8 mouse cellular contexts compared by ENCODE assay signal in the genomic region with DNA sequence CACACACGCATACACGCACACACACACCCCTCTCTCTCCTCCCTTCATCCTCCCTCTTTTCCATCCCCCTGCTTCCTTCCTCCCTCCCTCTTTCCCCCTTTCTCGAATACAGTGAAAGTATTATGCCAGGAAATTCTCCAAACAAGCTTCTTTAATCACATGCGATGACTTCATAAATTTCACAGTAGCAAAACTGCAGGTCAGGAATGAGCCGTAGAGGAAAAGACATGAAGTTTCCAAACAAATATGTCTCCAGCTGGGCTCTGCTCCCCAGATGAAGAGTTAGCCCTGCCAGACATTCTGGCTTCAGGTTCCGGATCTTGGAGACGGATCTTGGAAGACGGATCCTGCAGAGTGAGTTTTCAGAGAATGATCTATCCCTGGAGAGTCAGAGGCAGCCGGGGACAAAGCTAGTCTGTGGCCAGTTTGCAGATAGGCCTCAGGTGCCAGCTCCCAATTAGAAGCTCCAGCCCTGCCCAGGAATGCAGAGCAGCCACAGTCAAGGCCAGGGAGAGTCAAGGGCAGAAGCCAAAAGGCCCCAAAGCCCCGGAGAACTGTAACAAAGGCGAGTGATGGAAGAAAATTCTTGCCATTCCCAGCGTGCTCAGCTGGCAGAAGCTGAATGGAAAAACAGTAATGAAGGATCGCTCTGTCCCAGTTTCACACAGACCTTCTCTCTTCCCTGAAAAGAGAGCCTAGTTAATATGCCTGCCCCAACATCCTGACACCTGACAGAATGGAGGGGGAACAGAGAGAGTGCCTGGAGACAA.
DNase-seq lines count a peak whose midpoint lies in the region; ATAC-seq and TF ChIP-seq lines count a peak whose summit lies in the region.

No protein-coding gene starts in this region.

- ATAC-seq in forebrain, embryonic 13.5 days: peak; percentile 54
- ATAC-seq in heart, embryonic 16.5 days (replicated peaks; ENCODE audit: extremely low read depth, insufficient read depth, low FRiP score): peak; percentile 64
- peak; percentile 67 for ATAC-seq in lung, postnatal 0 days
- ATAC-seq in stomach, embryonic 14.5 days (ENCODE audit: insufficient number of reproducible peaks, insufficient read depth, low FRiP score, low read depth): peak; percentile 53; the same call in 1 of the 2 replicates

- TF ChIP-seq EP300 in lung, postnatal 0 days (IDR thresholded peaks at IDR 0.05): no peak

- H3K4me2 ChIP-seq in forebrain, embryonic 13.5 days: no peak overlapping the region
- peak overlapping the region; percentile 30; the same call in 1 of the 2 replicates for H3K4me2 ChIP-seq in heart, embryonic 16.5 days (ENCODE audit: low read depth, low read length)
- no peak overlapping the region for H3K4me2 ChIP-seq in lung, postnatal 0 days (replicated peaks; ENCODE audit: low read depth, low read length)
- no peak overlapping the region for H3K4me2 ChIP-seq in stomach, embryonic 14.5 days (replicated peaks; ENCODE audit: low read depth, low read length)

- peak overlapping the region; percentile 81 for H3K27ac ChIP-seq in forebrain, embryonic 13.5 days
- peak overlapping the region; percentile 88 for H3K27ac ChIP-seq in heart, embryonic 16.5 days (ENCODE audit: low read length)
- H3K27ac ChIP-seq in lung, postnatal 0 days (ENCODE audit: low read length): peak overlapping the region; percentile 65; the same call in 1 of the 2 replicates
- H3K27ac ChIP-seq in stomach, embryonic 14.5 days (ENCODE audit: low read length): peak overlapping the region; percentile 77; the same call in 1 of the 2 replicates

- no peak for TF ChIP-seq CTCF in lung, postnatal 0 days (IDR thresholded peaks at IDR 0.05)

- peaks cover 10% of the 10 kb centered on the region; the same call in 1 of the 2 replicates for H3K36me3 ChIP-seq in forebrain, embryonic 13.5 days (ENCODE audit: poor library complexity, severe bottlenecking)
- no peaks in the 10 kb centered on the region for H3K36me3 ChIP-seq in heart, embryonic 16.5 days (ENCODE audit: control insufficient read depth, insufficient read depth)
- no peaks in the 10 kb centered on the region for H3K36me3 ChIP-seq in lung, postnatal 0 days (ENCODE audit: insufficient read depth, low read length)
- H3K36me3 ChIP-seq in stomach, embryonic 14.5 days (ENCODE audit: control insufficient read depth, insufficient read depth, low read length): no peaks in the 10 kb centered on the region

- DNase-seq in 3134 (ENCODE audit: extremely low read depth, insufficient read length, low spot score): peak; percentile 67
- peak; percentile 60 to 66 for DNase-seq in adrenal gland, postnatal 36 days
- DNase-seq in kidney, postnatal 25 days: peak; percentile 62 to 79
- peak; percentile 79 for DNase-seq in lung, postnatal 0 days (ENCODE audit: low spot score)
- no peak for DNase-seq in thymus, postnatal 14 days

- WGBS in forebrain, embryonic 13.5 days: 46% methylated on average over 13 of the region's 13 CpGs
- 37% methylated on average over 13 of the region's 13 CpGs for WGBS in heart, embryonic 16.5 days
- 29% methylated on average over 13 of the region's 13 CpGs for WGBS in lung, postnatal 0 days
- 37% methylated on average over 13 of the region's 13 CpGs for WGBS in stomach, embryonic 14.5 days

- no peak overlapping the region for H3K9ac ChIP-seq in forebrain, embryonic 13.5 days
- H3K9ac ChIP-seq in heart, embryonic 16.5 days (ENCODE audit: low read length): peak overlapping the region; percentile 41
- H3K9ac ChIP-seq in lung, postnatal 0 days (replicated peaks; ENCODE audit: low read depth): no peak overlapping the region
- no peak overlapping the region for H3K9ac ChIP-seq in stomach, embryonic 14.5 days (replicated peaks; ENCODE audit: low read depth, low read length)

- peaks cover 22% of the 10 kb centered on the region for H3K4me1 ChIP-seq in forebrain, embryonic 13.5 days
- H3K4me1 ChIP-seq in heart, embryonic 16.5 days (ENCODE audit: control insufficient read depth, insufficient read depth, low read length): peaks cover 17% of the 10 kb centered on the region
- H3K4me1 ChIP-seq in lung, postnatal 0 days (ENCODE audit: insufficient read depth, low read depth, low read length): peaks cover 5% of the 10 kb centered on the region; the same call in 1 of the 2 replicates
- 0 out of 2 replicates have a peak, but pooled peaks cover 3% of the 10 kb centered on the region for H3K4me1 ChIP-seq in stomach, embryonic 14.5 days (ENCODE audit: control insufficient read depth, insufficient read depth, low read length)

- no peaks in the 10 kb centered on the region for H3K9me3 ChIP-seq in forebrain, embryonic 13.5 days (replicated peaks)
- H3K9me3 ChIP-seq in heart, embryonic 16.5 days (replicated peaks; ENCODE audit: control insufficient read depth, low read length): no peaks in the 10 kb centered on the region
- H3K9me3 ChIP-seq in lung, postnatal 0 days (ENCODE audit: low read length): no peaks in the 10 kb centered on the region
- H3K9me3 ChIP-seq in stomach, embryonic 14.5 days (ENCODE audit: control insufficient read depth, low read depth, low read length): no peaks in the 10 kb centered on the region

- H3K27me3 ChIP-seq in forebrain, embryonic 13.5 days: no peaks in the 10 kb centered on the region
- H3K27me3 ChIP-seq in heart, embryonic 16.5 days (ENCODE audit: control insufficient read depth, insufficient read depth, low read length): no peaks in the 10 kb centered on the region
- H3K27me3 ChIP-seq in lung, postnatal 0 days (replicated peaks; ENCODE audit: insufficient read depth, low read length): no peaks in the 10 kb centered on the region
- no peaks in the 10 kb centered on the region for H3K27me3 ChIP-seq in stomach, embryonic 14.5 days (ENCODE audit: control insufficient read depth, insufficient read depth, low read length)

- no peak overlapping the region for H3K4me3 ChIP-seq in forebrain, embryonic 13.5 days
- no peak overlapping the region for H3K4me3 ChIP-seq in heart, embryonic 16.5 days (ENCODE audit: low read length)
- H3K4me3 ChIP-seq in lung, postnatal 0 days (ENCODE audit: low read depth, low read length): no peak overlapping the region
- no peak overlapping the region for H3K4me3 ChIP-seq in stomach, embryonic 14.5 days (ENCODE audit: low read depth, low read length)
